Mouse (Mus musculus) midbrain, embryonic 15.5 days (tissue): Measurements from ENCODE around the gene Gal3st2c. TPM values are rescaled to one million over a fixed set of nuclear protein-coding genes. Genes with fewer than 3 reads are reported as not detected.
"Not testable (repeated sequence)": the region's sequence is repeated elsewhere in the genome, so short reads cannot be mapped to it uniquely, and the experiment has no call there.

Experiments
- ATAC-seq: fragments of 200-750 bp; cut with Nextera tagmentation; replicated peaks from 2 replicates; pipeline ENCODE4 v1.8.0; 2017; ENCODE audit warnings: moderate TSS enrichment
- H3K27ac ChIP-seq: fragments of 300-500 bp; sonication (generic); 2 replicates; pipeline ENCODE4 v1.5.1; 2015; ENCODE audit warnings: mild to moderate bottlenecking, inconsistent platforms
- H3K27me3 ChIP-seq: fragments of 300-500 bp; sonication (generic); replicated peaks from 2 replicates; pipeline ENCODE4 v1.6.1; 2015; ENCODE audit warnings: inconsistent platforms
- H3K36me3 ChIP-seq: fragments of 300-500 bp; sonication (generic); replicated peaks from 2 replicates; pipeline ENCODE4 v1.6.1; 2015; ENCODE audit warnings: inconsistent platforms
- H3K4me1 ChIP-seq: fragments of 300-500 bp; sonication (generic); 2 replicates; pipeline ENCODE4 v1.6.1; 2015; ENCODE audit warnings: inconsistent platforms
- H3K4me2 ChIP-seq: fragments of 300-500 bp; sonication (generic); 2 replicates; pipeline ENCODE4 v1.6.1; 2015; ENCODE audit warnings: inconsistent platforms, mild to moderate bottlenecking, moderate library complexity
- H3K4me3 ChIP-seq: fragments of 300-500 bp; sonication (generic); 2 replicates; pipeline ENCODE4 v1.5.1; 2015; ENCODE audit warnings: mild to moderate bottlenecking, inconsistent platforms
- H3K9ac ChIP-seq: fragments of 300-500 bp; sonication (generic); 2 replicates; pipeline ENCODE4 v1.6.1; 2015; ENCODE audit warnings: mild to moderate bottlenecking, inconsistent platforms
- H3K9me3 ChIP-seq: fragments of 300-500 bp; sonication (generic); 2 replicates; pipeline ENCODE4 v1.6.1; 2016; ENCODE audit warnings: inconsistent platforms
- WGBS: fragments of 180-500 bp; shearing (Covaris S2); methylation state at CpG from one replicate; pipeline ENCODE4 v1.1.7; 2015; ENCODE audit warnings: mixed read lengths; 5-methylcytosine and 5-hydroxymethylcytosine counted together
- polyA plus RNA-seq: library from polyadenylated mRNA; unstranded; fragments of >200 nt; fragmentation: Nextera tagmentation; extraction: Ambion mirVana; gene quantifications from 2 replicates; pipeline ENCODE4 v1.2.1, GENCODE M21; 2015

Gal3st2c gene
- not detected in 2 replicates for polyA plus RNA-seq

DNA sequence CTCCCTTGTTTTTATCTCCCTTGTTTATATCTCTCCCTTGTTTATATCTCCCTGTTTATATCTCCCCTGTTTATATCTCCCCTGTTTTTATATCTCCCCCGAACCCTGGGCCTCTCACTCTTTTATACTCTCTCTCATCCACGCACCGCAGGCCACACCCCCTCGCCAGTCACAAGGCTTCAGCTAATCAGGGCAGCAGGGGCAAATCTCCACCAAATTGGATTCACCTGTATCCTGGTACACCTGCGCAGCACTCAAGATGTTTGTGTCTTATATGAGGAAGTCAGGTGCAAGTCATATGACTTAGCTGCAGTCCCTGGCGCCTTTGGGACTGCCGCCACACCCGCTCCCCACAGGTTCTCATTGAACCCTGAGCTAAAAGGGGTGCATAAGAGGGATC is at the start of gene Gal3st2c:
Gene Gal3st2c, plus strand, starts transcription at position 301 of the 400 bp plus-strand sequence.
- not testable (repeated sequence) for H3K27ac ChIP-seq, H3K9me3 ChIP-seq, H3K9ac ChIP-seq, H3K4me3 ChIP-seq, H3K27me3 ChIP-seq, H3K4me2 ChIP-seq, H3K4me1 ChIP-seq, H3K36me3 ChIP-seq, ATAC-seq
- 90% methylated on average over 8 of the region's 8 CpGs for WGBS

DNA sequence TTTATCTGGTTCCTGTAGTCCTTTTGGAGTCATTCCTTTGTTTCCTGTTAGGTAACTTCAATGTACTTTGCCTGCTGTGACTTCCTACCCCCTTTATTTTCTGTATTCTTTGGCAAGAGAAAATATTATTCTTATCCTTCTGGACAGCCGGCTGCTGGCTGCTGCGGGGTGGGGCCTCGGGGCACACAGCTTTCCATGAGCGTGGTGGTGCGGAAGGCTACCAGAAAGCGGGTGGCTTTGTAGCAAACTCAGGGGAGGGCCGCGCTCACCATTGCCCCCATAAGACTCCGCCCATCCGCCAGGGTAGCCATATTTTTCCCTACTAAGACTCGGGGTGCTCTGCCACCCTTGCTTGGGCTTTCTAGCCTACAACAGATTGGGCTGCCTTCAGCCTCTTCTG is 41.2 kb upstream of the Gal3st2c start:
- not testable (repeated sequence) for H3K4me1 ChIP-seq, H3K27me3 ChIP-seq, H3K4me3 ChIP-seq, H3K9me3 ChIP-seq, H3K36me3 ChIP-seq, H3K27ac ChIP-seq, H3K9ac ChIP-seq, H3K4me2 ChIP-seq, ATAC-seq
- no CpG with 5 or more reads among the region's 11 CpGs for WGBS

DNA sequence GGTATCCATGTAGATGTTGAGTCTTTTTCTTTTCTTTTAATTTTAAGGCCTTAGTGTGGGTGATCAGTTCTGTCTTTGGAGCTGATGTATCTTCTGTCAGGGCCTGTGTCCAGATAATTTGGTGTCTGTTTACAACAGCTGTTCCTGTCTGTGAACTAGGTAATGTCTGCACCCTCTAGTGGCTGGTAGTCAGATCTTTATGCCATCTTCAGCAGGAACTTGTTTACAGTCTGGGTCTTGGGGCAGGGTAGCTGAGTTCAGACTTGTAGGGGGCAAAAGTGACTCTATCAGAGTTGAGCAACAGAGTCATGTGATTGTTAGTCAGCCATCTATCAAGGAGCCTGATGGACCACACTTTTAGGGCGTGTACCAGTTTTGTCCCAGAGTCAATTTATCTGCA is 23.8 kb upstream of the Gal3st2c start:
- not testable (repeated sequence) for H3K4me3 ChIP-seq, H3K9me3 ChIP-seq, H3K27ac ChIP-seq, H3K27me3 ChIP-seq, H3K9ac ChIP-seq, H3K4me2 ChIP-seq, H3K4me1 ChIP-seq, H3K36me3 ChIP-seq, ATAC-seq
- no CpG with 5 or more reads among the region's 1 CpGs for WGBS

DNA sequence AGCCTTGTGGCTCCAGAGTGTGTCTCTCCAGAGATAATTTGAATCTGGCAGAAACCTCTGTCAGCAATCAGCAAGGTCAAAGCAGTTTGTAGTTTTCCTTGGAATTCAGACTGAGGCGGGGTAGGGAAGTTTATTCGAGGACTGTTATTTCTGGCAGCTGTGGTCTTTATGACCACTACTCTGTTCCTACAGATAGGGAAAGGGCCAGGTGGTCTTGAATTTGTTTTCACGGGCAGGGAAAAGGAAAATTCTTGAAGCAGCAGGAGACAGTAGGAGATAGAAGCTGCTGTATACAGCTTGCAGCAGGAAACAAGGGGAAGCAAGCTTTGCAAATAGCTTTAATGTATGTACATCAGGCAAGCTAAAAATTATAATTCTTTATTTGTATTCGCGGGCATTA is 19.9 kb upstream of the Gal3st2c start:
- H3K27ac ChIP-seq, H3K27me3 ChIP-seq, H3K4me2 ChIP-seq, H3K4me3 ChIP-seq, H3K36me3 ChIP-seq, ATAC-seq, H3K9me3 ChIP-seq, H3K4me1 ChIP-seq, H3K9ac ChIP-seq: not testable (repeated sequence)
- WGBS: 74% methylated on average over 2 of the region's 5 CpGs

DNA sequence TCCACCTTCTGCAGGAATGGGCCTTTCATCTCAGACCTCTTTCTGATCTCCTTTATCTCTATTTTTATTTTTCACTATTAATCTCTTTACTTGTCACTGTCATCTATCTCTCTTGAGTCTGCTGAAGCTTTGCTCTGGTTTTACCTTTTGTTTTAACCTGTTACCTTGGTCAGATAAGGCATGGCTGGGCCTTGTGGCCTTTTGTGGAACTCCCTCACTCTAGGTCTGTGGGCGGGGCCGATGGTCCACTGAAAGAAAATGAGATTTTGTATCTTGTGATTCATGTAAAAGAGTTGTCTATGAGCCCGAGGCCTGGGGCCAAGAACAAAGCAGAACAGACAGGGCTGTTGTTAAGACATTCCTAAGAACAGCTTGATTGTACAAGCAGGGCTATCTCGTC is 19.5 kb upstream of the Gal3st2c start:
- WGBS: no CpG with 5 or more reads among the region's 4 CpGs
- H3K4me1 ChIP-seq, H3K9ac ChIP-seq, H3K27me3 ChIP-seq, H3K4me2 ChIP-seq, H3K27ac ChIP-seq, H3K36me3 ChIP-seq, ATAC-seq, H3K9me3 ChIP-seq, H3K4me3 ChIP-seq: not testable (repeated sequence)

DNA sequence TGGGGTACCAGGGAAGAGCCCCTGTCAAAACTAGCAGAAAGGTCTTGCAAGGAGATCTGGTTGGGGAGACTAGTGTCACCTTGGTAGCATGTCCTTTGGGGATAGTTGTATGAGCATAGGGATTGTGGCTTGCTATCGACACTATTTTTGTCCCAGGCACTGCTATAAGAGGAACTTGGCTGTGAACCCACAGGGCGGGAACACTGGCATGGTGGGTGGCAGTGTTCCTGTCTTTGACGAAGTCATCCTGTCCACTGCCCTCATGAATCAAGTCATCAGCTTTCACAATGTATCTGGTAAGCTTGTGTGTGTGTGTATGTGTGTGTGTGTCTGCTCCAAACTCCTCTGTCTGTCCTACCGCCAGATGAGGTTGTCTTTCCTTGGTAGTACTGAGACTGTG is 14.5 kb upstream of the Gal3st2c start:
- not testable (repeated sequence) for H3K36me3 ChIP-seq, H3K4me2 ChIP-seq, H3K9ac ChIP-seq, H3K4me1 ChIP-seq, H3K27me3 ChIP-seq, ATAC-seq, H3K27ac ChIP-seq, H3K4me3 ChIP-seq, H3K9me3 ChIP-seq
- WGBS: 82% methylated on average over 2 of the region's 4 CpGs

DNA sequence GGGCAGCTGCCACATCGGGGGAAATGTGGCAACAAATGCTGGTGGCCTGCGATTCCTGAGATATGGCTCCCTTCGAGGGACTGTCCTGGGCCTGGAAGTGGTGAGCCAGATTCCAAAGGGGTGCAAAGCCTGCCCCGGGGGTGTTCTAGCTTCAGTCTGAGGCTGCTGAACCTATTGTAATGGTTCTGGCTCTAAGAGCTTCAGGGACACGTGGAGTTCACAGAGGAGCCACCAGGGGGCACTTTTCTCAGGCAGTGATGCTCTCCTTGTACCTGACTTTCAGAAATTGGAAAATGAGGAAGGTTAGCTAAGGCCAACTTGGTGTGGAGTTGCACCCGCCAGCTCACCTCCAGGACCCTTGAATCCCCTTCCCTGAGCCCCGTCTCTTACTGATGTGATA is 12.0 kb upstream of the Gal3st2c start:
- WGBS: no CpG with 5 or more reads among the region's 7 CpGs
- not testable (repeated sequence) for H3K4me1 ChIP-seq, ATAC-seq, H3K9ac ChIP-seq, H3K27me3 ChIP-seq, H3K4me2 ChIP-seq, H3K9me3 ChIP-seq, H3K4me3 ChIP-seq, H3K27ac ChIP-seq, H3K36me3 ChIP-seq

DNA sequence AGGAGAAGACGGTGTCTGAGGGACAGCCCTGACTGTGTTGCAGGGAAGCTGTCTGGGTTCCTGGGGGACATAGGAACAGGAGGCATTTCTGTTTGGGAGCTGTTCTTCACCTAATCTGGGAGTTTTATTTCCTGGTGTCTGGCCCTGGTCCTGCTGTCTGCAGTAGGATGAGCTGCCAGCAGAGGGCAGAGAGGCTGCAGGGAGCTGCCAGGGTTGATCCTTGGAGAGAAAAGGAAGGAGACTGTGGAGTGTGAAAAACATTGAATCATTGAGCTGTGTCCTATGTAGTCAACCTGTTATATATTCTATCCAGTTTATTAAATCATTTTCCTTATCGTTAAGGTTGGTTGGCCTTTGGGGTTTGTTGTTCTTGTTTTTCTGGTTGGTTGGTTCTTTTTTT is 9.4 kb upstream of the Gal3st2c start:
- not testable (repeated sequence) for H3K4me2 ChIP-seq, H3K9ac ChIP-seq, H3K27me3 ChIP-seq, H3K27ac ChIP-seq, H3K9me3 ChIP-seq, H3K36me3 ChIP-seq, H3K4me3 ChIP-seq, H3K4me1 ChIP-seq
- ATAC-seq: 0 out of 2 replicates have a peak, but pooled peaks have one; percentile 62
- no CpG with 5 or more reads among the region's 2 CpGs for WGBS

DNA sequence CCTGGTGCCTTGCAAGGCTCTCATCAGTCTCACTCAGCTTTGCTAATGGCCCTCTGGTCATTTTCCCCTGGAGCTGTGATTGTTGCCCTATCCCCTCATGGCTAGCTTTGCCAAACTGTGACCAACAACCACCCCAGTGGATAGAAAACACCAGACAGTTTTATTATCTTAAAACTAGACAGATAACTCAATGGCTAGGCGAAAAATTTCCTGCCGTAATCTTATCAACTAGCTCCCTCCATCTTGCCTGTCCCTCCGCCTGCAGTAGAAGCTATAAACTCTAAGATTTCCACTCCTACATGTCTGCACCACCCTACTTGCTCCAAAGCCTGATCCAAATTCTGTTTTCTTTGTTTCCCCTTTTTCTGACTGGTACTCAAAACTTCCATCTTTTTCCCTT is 4.1 kb upstream of the Gal3st2c start:
- Histone ChIP-seq H3K36me3 (no peaks in the 10 kb centered on the region), H3K9ac (no peak overlapping the region), H3K4me1 (no peaks in the 10 kb centered on the region), H3K4me3 (no peak overlapping the region), H3K4me2 (no peak overlapping the region), H3K9me3 (no peaks in the 10 kb centered on the region), H3K27me3 (no peaks in the 10 kb centered on the region), H3K27ac (no peak overlapping the region)
- 95% methylated on average over 3 of the region's 3 CpGs for WGBS
- no peak for ATAC-seq

DNA sequence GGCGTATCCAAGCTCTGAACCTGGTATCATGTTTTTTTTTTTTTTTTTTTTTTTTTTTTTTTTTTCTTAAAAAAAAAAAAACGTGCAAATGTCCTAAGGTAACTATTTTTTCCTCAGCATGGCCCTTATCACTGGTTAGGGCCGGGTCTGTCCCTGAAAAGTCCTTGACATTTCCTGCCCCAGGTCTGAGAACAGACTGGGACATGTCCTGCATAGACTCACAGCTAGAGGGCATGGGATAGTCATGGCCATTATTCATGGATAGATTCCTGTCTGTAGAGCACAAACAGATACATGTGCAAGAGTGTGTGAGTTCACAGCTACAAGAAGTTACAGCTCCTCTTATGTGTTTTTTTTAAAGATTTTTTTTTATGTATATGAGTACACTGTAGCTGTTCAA is 1.5 kb upstream of the Gal3st2c start:
- no peaks in the 10 kb centered on the region for H3K36me3 ChIP-seq
- H3K4me1 ChIP-seq: no peaks in the 10 kb centered on the region
- no peak overlapping the region for H3K9ac ChIP-seq
- no peaks in the 10 kb centered on the region for H3K27me3 ChIP-seq
- H3K9me3 ChIP-seq: no peaks in the 10 kb centered on the region
- no peak overlapping the region for H3K27ac ChIP-seq
- ATAC-seq: no peak
- no peak overlapping the region for H3K4me3 ChIP-seq
- no peak overlapping the region for H3K4me2 ChIP-seq
- 82% methylated on average over 3 of the region's 3 CpGs for WGBS

DNA sequence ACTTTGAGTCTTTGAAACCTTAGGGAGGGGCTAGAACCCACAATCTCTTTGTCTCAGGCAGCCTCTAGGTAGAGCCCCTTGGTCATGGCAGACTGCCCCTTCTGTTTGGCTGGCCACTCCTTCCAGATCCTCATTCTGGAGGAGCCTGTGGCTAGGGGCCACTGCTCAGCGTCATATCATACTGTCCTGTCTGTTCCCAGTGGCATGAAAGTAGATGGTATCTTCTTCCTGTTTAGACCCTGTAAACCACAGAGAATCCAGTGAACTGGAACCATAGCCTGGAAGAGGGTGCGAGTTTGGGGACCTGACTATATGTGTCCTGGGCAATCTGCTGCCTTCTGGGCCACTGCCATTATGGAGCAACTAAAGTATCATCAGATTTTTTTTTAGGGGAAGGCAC is 759 bp downstream of the Gal3st2c start:
- not testable (repeated sequence) for H3K9me3 ChIP-seq, H3K4me1 ChIP-seq, H3K4me2 ChIP-seq, H3K4me3 ChIP-seq, H3K9ac ChIP-seq, ATAC-seq, H3K27me3 ChIP-seq, H3K27ac ChIP-seq, H3K36me3 ChIP-seq
- WGBS: 79% methylated on average over 2 of the region's 2 CpGs

DNA sequence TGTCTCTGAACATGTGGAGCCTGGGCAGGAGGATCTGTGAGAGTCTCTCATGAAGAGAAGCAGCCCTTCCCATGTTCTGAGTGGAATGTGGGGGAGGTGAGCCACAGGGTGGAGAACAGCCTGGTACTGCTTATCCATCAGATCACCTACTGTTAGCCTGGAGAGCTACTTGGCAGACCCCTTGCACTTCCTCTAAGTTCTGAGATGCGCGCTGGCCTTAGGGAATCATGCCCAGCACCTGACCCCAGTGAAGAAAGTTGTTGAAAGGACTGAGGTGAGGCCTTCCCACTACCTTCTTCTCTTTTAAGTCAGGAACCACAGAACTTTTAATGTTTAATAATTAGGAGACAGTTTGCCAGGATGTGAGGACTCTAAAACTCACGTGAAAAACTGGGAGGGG is 1.2 kb downstream of the Gal3st2c start:
- H3K27ac ChIP-seq, H3K4me2 ChIP-seq, H3K4me1 ChIP-seq, H3K9me3 ChIP-seq, H3K9ac ChIP-seq, H3K36me3 ChIP-seq, H3K4me3 ChIP-seq, H3K27me3 ChIP-seq, ATAC-seq: not testable (repeated sequence)
- WGBS: 89% methylated on average over 3 of the region's 3 CpGs

DNA sequence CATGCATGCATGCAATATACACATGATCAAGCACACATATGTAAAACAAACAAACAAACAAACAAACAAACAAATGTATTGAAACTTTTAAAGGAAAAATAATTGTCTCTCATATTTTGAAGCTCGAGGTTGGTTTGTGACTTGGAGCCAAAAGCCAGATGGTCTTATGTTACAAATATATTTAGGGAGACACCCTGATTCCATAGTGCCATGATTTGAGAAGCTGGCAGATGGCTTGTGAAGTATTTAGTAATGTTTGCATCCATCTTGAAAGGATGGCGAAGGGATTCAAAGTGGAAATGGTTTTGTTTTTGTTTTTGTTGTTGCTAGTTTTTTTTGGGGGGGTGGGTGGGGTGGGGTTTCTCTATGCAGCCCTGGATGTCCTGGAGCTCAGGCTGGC is 10.7 kb downstream of the Gal3st2c start:
- Histone ChIP-seq H3K27ac (no peak overlapping the region), H3K4me3 (no peak overlapping the region), H3K4me1 (no peaks in the 10 kb centered on the region), H3K9ac (no peak overlapping the region), H3K27me3 (no peaks in the 10 kb centered on the region), H3K36me3 (no peaks in the 10 kb centered on the region), H3K4me2 (no peak overlapping the region), H3K9me3 (no peaks in the 10 kb centered on the region)
- WGBS: 78% methylated on average over 2 of the region's 2 CpGs
- ATAC-seq: no peak

DNA sequence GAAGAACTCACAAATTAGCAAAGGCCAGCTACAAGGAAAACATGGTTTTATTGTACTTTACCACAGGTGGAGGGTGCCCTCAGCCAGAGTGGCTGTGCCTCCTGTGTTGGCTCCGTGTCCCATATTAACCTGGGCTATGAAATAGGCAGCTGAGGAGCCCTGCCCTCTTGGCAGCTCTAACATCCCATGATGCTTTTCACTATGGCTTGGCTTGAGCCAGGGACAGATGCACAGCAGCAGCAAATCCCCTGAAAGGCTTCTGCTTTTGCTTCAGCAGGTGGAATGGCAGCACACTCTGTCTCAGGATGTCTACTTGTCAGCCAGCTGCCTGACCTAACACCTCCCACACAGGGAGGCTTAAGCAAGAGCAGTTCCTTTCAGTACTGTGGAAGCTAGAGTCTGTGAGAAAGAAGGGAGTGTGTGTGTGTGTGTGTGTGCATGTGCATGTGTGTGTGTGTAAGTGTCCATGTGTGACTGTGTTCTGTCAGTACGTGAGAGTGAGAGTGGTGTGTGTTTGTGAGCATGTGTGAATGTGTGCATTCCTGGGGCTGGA is 15.7 kb downstream of the Gal3st2c start:
- 79% methylated on average over 2 of the region's 2 CpGs for WGBS

More for the DNA sequence above, 15.7 kb downstream of the Gal3st2c start:
- not testable (repeated sequence) for H3K27ac ChIP-seq, H3K9ac ChIP-seq, H3K27me3 ChIP-seq, ATAC-seq, H3K9me3 ChIP-seq, H3K4me3 ChIP-seq, H3K4me2 ChIP-seq, H3K36me3 ChIP-seq, H3K4me1 ChIP-seq
